Mouse (Mus musculus) myocyte (in vitro differentiated cells): ENCODE data around the gene Fndc4. TPM values are rescaled to one million over a fixed set of nuclear protein-coding genes. Genes with fewer than 3 reads are reported as not detected.
A peak's percentile ranks its signal among the peaks of the same experiment; 100 is the strongest.

Experiments used
- H3K27me3 ChIP-seq: one replicate; pipeline ENCODE4 v1.6.1; 2011; ENCODE audit not compliant: control insufficient read depth, insufficient read depth, insufficient read length
- H3K36me3 ChIP-seq: one replicate; pipeline ENCODE4 v1.6.1; 2011; ENCODE audit not compliant: control insufficient read depth, insufficient read depth
- H3K4me2 ChIP-seq: one replicate; pipeline ENCODE4 v1.6.1; 2011; ENCODE audit warnings: low read depth, control low read depth
- H3K4me3 ChIP-seq: one replicate; pipeline ENCODE4 v1.5.1; 2011; ENCODE audit warnings: mild to moderate bottlenecking, control low read depth, moderate library complexity
- H3K79me2 ChIP-seq: one replicate; pipeline ENCODE4 v1.6.1; 2011; ENCODE audit not compliant: control insufficient read depth, insufficient read depth
- H3ac ChIP-seq: one replicate; pipeline ENCODE4 v1.6.1; 2011; ENCODE audit not compliant: control insufficient read depth, insufficient read length
- CEBPB ChIP-seq: IDR thresholded peaks from 2 replicates; pipeline ENCODE4 v1.6.1; 2011; ENCODE audit warnings: mild to moderate bottlenecking, moderate library complexity; ENCODE audit not compliant: poor library complexity, insufficient read depth, severe bottlenecking
- E2F4 ChIP-seq: IDR thresholded peaks from one replicate; pipeline ENCODE4 v1.6.1; 2011; ENCODE audit warnings: mild to moderate bottlenecking, control low read depth, moderate library complexity; ENCODE audit not compliant: insufficient read depth
- MAX ChIP-seq: IDR thresholded peaks from one replicate; pipeline ENCODE4 v1.6.1; 2011; ENCODE audit warnings: low read depth, mild to moderate bottlenecking, control low read depth
- MYOD1 ChIP-seq, 3 experiments: IDR thresholded peaks; one replicate each; pipeline ENCODE4 v1.6.1; 2011; ENCODE audit warnings: control low read depth in 2 of 3, low read depth in 2 of 3, mild to moderate bottlenecking in 2 of 3, moderate library complexity in 1 of 3; ENCODE audit not compliant: insufficient read length in 2 of 3, control insufficient read depth in 1 of 3
- MYOG ChIP-seq, 3 experiments: IDR thresholded peaks; one replicate each; pipeline ENCODE4 v1.6.1; 2011; ENCODE audit warnings: control low read depth in 2 of 3, low read depth in 2 of 3, mild to moderate bottlenecking in 2 of 3; ENCODE audit not compliant: insufficient read length in 2 of 3, control insufficient read depth in 1 of 3, insufficient read depth in 1 of 3
- POLR2A ChIP-seq: IDR thresholded peaks from one replicate; pipeline ENCODE4 v1.6.1; 2011; ENCODE audit warnings: low read depth, mild to moderate bottlenecking, control low read depth, moderate library complexity; ENCODE audit not compliant: insufficient read length
- POLR2AphosphoS2 ChIP-seq: IDR thresholded peaks from one replicate; pipeline ENCODE4 v1.6.1; 2011; ENCODE audit warnings: low read depth, control low read depth; ENCODE audit not compliant: insufficient read length
- REST ChIP-seq: IDR thresholded peaks from one replicate; pipeline ENCODE4 v1.6.1; 2011; ENCODE audit warnings: mild to moderate bottlenecking, control low read depth, moderate library complexity; ENCODE audit not compliant: insufficient read depth, insufficient read length
- SRF ChIP-seq: IDR thresholded peaks from one replicate; pipeline ENCODE4 v1.6.1; 2011; ENCODE audit warnings: low read depth; ENCODE audit not compliant: control insufficient read depth, insufficient read length
- TCF12 ChIP-seq: IDR thresholded peaks from one replicate; pipeline ENCODE4 v1.6.1; 2011; ENCODE audit warnings: mild to moderate bottlenecking, control low read depth; ENCODE audit not compliant: poor library complexity, insufficient read depth, severe bottlenecking
- TCF3 ChIP-seq: IDR thresholded peaks from one replicate; pipeline ENCODE4 v1.6.1; 2011; ENCODE audit warnings: low read depth, control low read depth; ENCODE audit not compliant: insufficient read length
- USF1 ChIP-seq: IDR thresholded peaks from one replicate; pipeline ENCODE4 v1.6.1; 2011; ENCODE audit warnings: low read depth, mild to moderate bottlenecking, control low read depth, moderate library complexity
- polyA plus RNA-seq: library from polyadenylated mRNA; unstranded; fragments of >200 nt; fragmentation: generic; extraction: Trizol; gene quantifications from one replicate; pipeline ENCODE4 v1.2.1, GENCODE M21; 2012; ENCODE audit warnings: missing spikeins

Fndc4 gene
- polyA plus RNA-seq, 1 experiment = 4.9 TPM

DNA sequence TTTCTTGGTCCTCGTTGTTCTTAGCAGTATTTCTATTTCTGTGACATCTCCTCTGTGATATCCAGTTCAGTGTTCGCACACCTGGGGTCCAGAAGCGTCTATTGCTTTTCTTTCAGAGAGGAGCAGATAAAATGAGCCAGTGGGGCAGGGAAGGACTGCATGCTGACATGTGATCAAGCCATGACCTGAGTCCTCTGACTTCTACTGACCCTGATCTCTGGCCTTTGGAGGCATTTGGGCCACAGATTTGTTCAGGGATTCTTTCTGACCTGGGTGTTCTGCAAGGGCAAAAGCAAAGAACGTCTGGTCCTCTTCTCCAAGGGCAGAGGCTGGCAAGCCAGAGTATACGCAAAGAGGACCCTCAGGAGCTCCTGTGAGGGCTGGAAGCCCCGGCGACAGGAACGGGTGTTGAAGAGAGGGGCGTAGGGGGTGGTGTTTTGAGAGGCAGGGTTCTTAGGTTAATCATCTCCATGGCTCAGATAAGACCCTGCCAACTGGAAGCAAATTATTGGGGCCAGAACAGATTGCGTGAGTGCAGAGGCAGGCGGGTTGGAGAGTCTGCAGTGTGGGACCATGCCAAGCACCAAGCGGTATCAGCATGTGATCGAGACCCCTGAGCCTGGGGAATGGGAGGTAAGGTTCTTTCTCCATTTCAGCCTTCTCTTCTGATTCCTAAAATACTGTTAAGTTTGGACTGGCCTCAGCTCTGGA, 1.3 kb upstream of the Fndc4 start, which contains the start of gene Gckr:
Gene Gckr, plus strand, starts transcription at position 397 of the 711 bp plus-strand sequence.
- Histone ChIP-seq H3K79me2 (no peaks in the 10 kb centered on the region), H3ac (no peak within 1 kb of the TSS), H3K27me3 (peaks cover 34% of the 10 kb centered on the region), H3K36me3 (no peaks in the 10 kb centered on the region), H3K4me2 (no peak within 1 kb of the TSS), H3K4me3 (peak within 1 kb of the TSS; percentile 11)
- TF ChIP-seq REST (no peak), CEBPB (no peak), POLR2AphosphoS2 (no peak), SRF (no peak), E2F4 (no peak), TCF12 (no peak), USF1 (no peak), MAX (no peak), MYOG (IDR thresholded peaks at IDR 0.05; ENCODE audit: control insufficient read depth in 1 of 3, insufficient read depth in 1 of 3, insufficient read length in 2 of 3, low read depth in 2 of 3) (no peak), MYOD1 (IDR thresholded peaks at IDR 0.05; ENCODE audit: control insufficient read depth in 1 of 3, insufficient read length in 2 of 3, low read depth in 2 of 3) (no peak), TCF3 (no peak), POLR2A (no peak)

DNA sequence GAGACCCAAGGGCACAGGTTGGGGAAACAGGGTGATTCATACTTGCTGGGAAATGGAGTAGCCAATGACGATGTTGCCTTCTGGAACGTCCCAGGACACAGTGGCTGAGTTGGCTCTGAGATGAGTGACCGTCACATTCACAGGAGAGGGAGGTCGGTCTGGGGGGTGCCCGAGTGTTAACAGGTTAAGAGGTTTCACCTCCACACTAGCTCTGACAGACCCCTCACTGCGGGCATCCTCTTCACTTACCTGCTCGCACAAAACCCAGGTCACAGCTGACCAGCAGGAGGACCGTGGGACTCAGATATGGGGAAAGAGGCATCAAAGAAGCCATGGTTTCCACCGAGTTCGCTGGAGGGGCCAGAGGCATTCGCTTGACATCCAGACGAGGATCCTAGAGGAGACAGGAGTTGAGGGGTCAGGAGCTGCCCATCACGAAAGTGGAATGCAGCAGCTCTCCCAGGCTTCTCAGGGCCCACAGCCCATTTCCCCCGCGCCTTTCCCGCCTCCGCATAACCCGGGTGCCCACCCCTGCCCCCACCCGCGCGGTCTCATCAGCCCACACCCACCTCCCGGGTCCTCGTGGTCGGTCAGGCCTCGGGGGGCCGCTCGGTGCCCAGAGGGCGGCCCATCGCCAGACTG, 795 bp downstream of the Fndc4 start:
- H3K4me2 ChIP-seq = peak overlapping the region; percentile 69
- H3ac ChIP-seq = peak overlapping the region; percentile 5
- no peak for TF ChIP-seq MYOD1 (IDR thresholded peaks at IDR 0.05; ENCODE audit: control insufficient read depth in 1 of 3, insufficient read length in 2 of 3, low read depth in 2 of 3)
- no peak for TF ChIP-seq POLR2A
- TF ChIP-seq TCF12 = no peak
- no peak for TF ChIP-seq MAX
- TF ChIP-seq POLR2AphosphoS2 = no peak
- TF ChIP-seq USF1 = no peak
- no peak for TF ChIP-seq MYOG (IDR thresholded peaks at IDR 0.05; ENCODE audit: control insufficient read depth in 1 of 3, insufficient read depth in 1 of 3, insufficient read length in 2 of 3, low read depth in 2 of 3)
- no peak for TF ChIP-seq REST
- TF ChIP-seq TCF3 = no peak
- TF ChIP-seq E2F4 = no peak
- TF ChIP-seq SRF = no peak

GRCm38 (mm10) chr5:31291361-31291688, 4.6 kb downstream of the Fndc4 start:
- no peaks in the 10 kb centered on the region for H3K79me2 ChIP-seq
- no peak overlapping the region for H3ac ChIP-seq
- H3K27me3 ChIP-seq = no peaks in the 10 kb centered on the region
- no peak for TF ChIP-seq POLR2A
- H3K36me3 ChIP-seq = no peaks in the 10 kb centered on the region
- H3K4me2 ChIP-seq = peak overlapping the region; percentile 92
- H3K4me3 ChIP-seq = peak overlapping the region; percentile 67

More for the DNA sequence above, 795 bp downstream of the Fndc4 start:
- no peaks in the 10 kb centered on the region for H3K79me2 ChIP-seq
- peak overlapping the region; percentile 11 for H3K4me3 ChIP-seq
- H3K27me3 ChIP-seq = peaks cover 24% of the 10 kb centered on the region
- H3K36me3 ChIP-seq = no peaks in the 10 kb centered on the region

- H3ac ChIP-seq = no peak within 1 kb of the TSS
- no peaks in the 10 kb centered on the region for H3K27me3 ChIP-seq
- no peak for TF ChIP-seq E2F4
- TF ChIP-seq MYOG (IDR thresholded peaks at IDR 0.05; ENCODE audit: control insufficient read depth in 1 of 3, insufficient read depth in 1 of 3, insufficient read length in 2 of 3, low read depth in 2 of 3) = no peak
- no peak for TF ChIP-seq TCF12
- no peak for TF ChIP-seq REST
- peak; percentile 26 for TF ChIP-seq USF1
- no peak for TF ChIP-seq TCF3
- TF ChIP-seq MAX = no peak
- TF ChIP-seq CEBPB = peak; percentile 40; the same call in 1 of the 2 replicates
- TF ChIP-seq POLR2AphosphoS2 = peak; percentile 90
- peak; percentile 76 for TF ChIP-seq SRF
- TF ChIP-seq MYOD1 (IDR thresholded peaks at IDR 0.05; ENCODE audit: control insufficient read depth in 1 of 3, insufficient read length in 2 of 3, low read depth in 2 of 3) = peak in 1 of 3 experiments; percentile 4
- peak; percentile 90 for TF ChIP-seq POLR2A
- H3K4me3 ChIP-seq = peak within 1 kb of the TSS; percentile 67
- peak within 1 kb of the TSS; percentile 94 for H3K4me2 ChIP-seq
- H3K36me3 ChIP-seq = peaks cover 2% of the 10 kb centered on the region
- no peaks in the 10 kb centered on the region for H3K79me2 ChIP-seq
These were observed 5.1 kb downstream of the Fndc4 start, which contains the start of gene Ift172 for GRCm38 (mm10) chr5:31290521-31291360. Gene Ift172, minus strand, starts transcription at chr5:31291116.
